Mouse (Mus musculus) testis, adult 2 months (tissue): ENCODE results near the gene Bach2.

Experiments
- CTCF ChIP-seq: fragments of 200-500 bp; IDR thresholded peaks from 2 replicates; pipeline ENCODE4 v1.5.1; 2012; ENCODE audit warnings: low read depth, mild to moderate bottlenecking, inconsistent platforms, low read length, moderate library complexity; ENCODE audit not compliant: control insufficient read depth, insufficient read depth, insufficient replicate concordance
- POLR2A ChIP-seq: fragments of 200-500 bp; IDR thresholded peaks from 2 replicates; pipeline ENCODE4 v1.6.1; 2012; ENCODE audit warnings: low read depth, mild to moderate bottlenecking, inconsistent platforms, low read length, moderate library complexity; ENCODE audit not compliant: control insufficient read depth

DNA sequence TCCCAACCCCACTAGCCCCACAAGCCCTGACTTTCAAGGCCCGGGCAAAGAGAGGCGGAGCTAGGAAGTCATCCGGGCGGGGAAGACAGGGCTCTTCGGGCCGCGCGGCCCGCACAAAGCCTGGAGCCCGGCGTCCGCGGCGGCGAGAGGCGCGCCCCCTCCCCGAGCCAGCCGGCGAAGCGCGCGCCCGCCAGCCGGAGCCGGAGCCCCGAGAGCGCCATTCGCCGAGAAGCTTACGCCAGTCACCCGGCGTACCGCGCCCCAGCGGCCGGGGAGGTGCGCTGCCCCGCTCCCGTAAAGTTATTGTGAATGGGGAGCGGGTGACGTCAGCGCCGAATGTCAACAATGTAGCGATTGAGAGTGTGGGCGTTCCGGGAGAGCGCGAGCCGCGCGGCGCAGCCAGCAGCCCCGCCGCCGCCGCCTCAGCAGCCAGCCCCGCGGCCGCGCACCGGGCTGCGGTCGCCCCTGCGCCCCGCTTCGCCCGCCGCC, at the start of gene Bach2:
- no peak for TF ChIP-seq CTCF
- no peak for TF ChIP-seq POLR2A
